Mouse (Mus musculus): ENCODE measurements around the gene Tmem130. TPM values are rescaled to one million over a fixed set of nuclear protein-coding genes. Genes with fewer than 3 reads are reported as not detected.
"Not testable (repeated sequence)": the region's sequence is repeated elsewhere in the genome, so short reads cannot be mapped to it uniquely, and the experiment has no call there.

Tmem130 gene
- total RNA-seq (2021) = under 1 TPM in 1 of 2 experiments, not detected in 1; 0.23 TPM
- long read RNA-seq, experiment 1 = 0 reads
- long read RNA-seq, experiment 2 = 0 reads

GRCm38 (mm10) chr5:144761161-144761868, at the start of gene Tmem130:
TSS of gene Tmem130 (minus strand) at chr5:144761818.
- DNase-seq (ENCODE audit: low spot score in 2 of 2) = no peak

- DNase-seq (ENCODE audit: low spot score in 2 of 2) = no peak
Measured at GRCm38 (mm10) chr5:144806931-144807330, 45.3 kb upstream of the Tmem130 start.

DNA sequence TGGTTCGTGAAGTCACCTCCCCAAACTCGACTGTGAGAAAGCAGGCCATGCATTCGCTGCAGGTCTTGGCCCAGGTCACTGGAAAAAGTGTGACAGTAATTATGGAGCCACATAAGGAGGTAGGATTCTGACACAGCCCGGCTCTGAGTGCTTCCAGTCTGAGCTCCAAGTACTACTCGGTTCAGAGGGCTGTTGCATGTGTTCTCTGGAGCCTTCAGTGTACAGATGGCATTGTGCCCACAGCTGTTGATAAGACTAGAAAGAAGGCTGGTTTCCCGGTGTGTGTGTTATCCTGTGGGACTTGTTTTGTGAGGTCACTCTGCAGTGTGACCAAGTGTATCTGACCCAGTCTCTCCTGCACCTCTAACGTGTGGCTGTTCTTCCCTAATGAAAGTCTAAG, 42.6 kb upstream of the Tmem130 start:
- no peak for DNase-seq (ENCODE audit: low spot score in 2 of 2)

DNA sequence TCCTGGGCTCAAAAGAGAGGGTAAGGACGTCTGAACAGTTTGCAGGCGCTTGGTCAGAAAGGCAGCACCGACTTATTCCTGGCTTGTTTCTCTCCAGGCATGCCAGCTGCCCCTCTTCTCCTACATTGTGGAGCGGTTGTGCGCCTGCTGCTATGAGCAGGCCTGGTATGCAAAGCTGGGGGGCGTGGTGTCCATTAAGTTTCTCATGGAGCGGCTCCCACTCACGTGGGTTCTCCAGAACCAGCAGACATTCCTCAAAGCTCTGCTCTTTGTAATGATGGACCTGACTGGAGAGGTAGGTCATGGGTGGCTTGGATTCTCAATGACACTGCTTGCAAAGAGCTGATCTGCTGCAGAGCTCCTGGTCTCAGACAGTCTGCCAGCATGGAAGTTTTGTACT, 41.4 kb upstream of the Tmem130 start:
- DNase-seq (ENCODE audit: low spot score in 2 of 2) = no peak

DNA sequence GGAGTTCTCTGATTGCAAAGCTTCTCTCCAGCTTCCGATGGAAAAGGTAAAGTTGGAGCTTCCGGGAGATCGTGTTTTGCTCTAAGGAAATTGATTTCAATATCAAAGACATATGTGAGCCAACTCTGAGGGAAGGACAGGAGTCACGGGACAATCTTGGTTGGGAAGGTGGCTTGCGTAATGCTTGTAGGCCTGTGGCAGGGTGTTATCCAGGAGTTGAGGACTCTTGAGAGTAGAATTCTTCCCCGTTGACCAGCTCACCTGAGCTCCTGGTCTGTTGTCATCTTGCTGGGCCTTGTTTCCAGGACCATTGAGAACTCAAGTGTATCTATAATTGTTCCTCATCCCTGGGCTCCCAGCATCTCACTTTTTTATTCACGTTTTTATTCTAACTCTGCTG, 35.5 kb upstream of the Tmem130 start:
- DNase-seq (ENCODE audit: low spot score in 2 of 2) = no peak

DNA sequence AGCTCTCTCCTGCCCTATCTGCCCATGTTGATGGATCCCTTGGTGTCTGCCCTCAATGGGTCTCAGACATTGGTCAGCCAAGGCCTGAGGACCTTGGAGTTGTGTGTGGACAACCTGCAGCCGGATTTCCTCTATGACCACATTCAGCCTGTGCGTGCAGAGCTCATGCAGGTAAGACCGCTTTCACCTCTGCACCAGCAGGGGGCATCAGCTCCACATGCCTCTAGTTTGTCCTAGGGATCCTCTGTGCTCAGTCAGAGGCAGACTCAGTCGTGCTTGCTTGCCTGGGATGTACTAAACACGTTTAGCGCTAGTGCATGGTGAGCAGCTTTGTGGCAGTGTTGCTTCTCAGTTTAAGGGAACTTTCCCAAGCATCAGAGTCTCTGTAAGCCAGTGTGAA, 33.1 kb upstream of the Tmem130 start:
- DNase-seq (ENCODE audit: low spot score in 2 of 2) = no peak

GRCm38 (mm10) chr5:144793374-144793773, 31.8 kb upstream of the Tmem130 start:
- no peak for DNase-seq (ENCODE audit: low spot score in 2 of 2)

GRCm38 (mm10) chr5:144786464-144786863, 24.8 kb upstream of the Tmem130 start:
- DNase-seq (ENCODE audit: low spot score in 2 of 2) = no peak

GRCm38 (mm10) chr5:144780654-144781053, 19.0 kb upstream of the Tmem130 start:
- DNase-seq (ENCODE audit: low spot score in 2 of 2) = no peak

- DNase-seq (ENCODE audit: low spot score in 2 of 2) = no peak
Measured at GRCm38 (mm10) chr5:144773231-144773630, 11.6 kb upstream of the Tmem130 start.

DNA sequence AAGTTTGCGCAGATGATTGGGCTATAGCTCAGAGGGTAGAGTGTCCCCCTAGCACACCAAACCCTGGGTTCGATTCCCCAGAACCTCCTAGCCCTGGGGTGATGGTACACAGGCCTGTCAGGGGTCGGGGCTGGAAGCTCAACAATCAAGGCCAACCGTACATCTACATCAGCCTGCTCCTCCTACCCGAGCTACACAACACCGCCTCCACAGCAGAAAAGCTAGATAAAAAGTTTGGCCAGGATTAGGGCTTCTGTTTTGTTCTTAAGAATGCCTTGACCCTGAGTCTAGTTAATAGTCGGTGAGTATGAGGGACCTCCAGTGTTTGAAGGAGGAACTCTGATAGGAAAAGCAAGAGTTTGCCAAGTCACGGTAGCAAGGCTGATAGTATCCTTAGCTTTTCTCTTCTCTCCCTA, 7.5 kb upstream of the Tmem130 start:
- DNase-seq (ENCODE audit: low spot score in 2 of 2) = no peak

DNA sequence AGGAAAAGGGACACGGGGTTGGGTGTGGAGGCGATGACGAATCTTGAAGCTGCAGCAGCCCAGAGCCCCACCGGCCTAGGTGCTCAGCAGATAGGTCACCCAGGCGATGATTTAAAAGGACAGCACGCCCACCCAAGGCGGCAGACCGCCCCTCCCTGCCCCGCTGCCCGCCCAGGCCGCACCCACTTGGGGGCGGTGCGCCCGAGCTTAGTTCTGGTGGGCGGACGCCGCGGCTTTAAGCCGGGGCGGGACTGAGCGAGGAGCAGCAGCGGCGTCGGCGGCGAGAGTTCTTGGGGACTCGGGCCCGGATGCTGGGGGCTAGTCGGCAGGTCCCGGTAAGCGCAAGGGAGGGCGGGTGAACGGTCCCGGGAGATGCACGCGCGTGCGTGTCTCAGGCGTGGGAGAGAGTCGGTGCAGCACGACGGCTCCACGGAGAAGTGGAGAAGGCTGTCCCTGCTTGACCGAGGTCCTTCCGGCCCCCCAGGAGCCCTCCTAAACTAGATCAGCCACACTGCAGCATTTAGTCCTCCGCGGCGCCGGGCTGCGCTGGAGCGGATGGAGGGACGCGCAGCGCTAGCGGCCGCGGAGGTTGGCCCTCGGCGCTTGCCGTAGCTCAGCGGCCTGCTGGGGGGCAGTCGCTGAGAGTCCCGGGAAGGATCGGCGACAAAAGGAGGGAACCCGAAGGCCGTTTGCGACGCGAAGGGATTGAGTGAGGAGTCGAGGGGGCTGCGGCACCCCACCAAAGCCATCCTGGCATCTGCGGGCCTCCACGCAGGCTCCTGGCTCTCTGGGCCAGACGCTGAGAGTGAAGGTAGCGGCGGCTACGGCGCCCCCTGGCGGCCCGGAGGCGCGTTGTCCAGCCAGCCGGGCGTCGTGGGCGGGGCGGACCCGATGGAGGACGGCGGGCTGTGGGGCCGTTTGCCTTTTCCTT, 6.6 kb upstream of the Tmem130 start:
- peak; percentile 87 to 93 for DNase-seq (ENCODE audit: low spot score in 2 of 2)

- DNase-seq (ENCODE audit: low spot score in 2 of 2) = not testable (repeated sequence)
Measured at GRCm38 (mm10) chr5:144767106-144767798, 5.6 kb upstream of the Tmem130 start, which contains the start of gene Trrap. TSS of gene Trrap (plus strand) at chr5:144767732.

- no peak for DNase-seq (ENCODE audit: low spot score in 2 of 2)
Measured at GRCm38 (mm10) chr5:144766646-144767045, 5.0 kb upstream of the Tmem130 start.

- DNase-seq (ENCODE audit: low spot score in 2 of 2) = no peak
Measured at GRCm38 (mm10) chr5:144766026-144766425, 4.4 kb upstream of the Tmem130 start.

DNA sequence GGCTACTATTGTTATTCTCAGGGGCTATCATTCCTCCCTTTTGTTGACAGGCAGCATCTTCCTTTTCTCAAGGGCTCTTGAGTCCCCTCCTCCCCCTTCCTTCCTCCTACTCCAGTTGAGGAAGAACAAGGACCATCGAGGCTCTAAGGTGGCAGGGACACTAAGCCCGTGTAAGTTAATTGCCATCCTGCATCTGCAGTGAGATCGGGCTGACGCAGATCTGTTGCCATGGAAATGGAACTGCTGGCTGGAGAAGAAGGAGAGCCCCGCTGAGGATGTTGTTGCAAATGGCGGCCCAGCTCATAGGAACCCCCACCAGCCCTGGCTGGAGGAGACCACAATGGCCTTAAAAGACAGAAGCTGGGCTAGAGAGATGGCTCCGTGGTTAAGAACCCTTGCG, 3.2 kb downstream of the Tmem130 start:
- DNase-seq (ENCODE audit: low spot score in 2 of 2) = no peak

- DNase-seq (ENCODE audit: low spot score in 2 of 2) = no peak
Measured at GRCm38 (mm10) chr5:144757402-144757801, 4.2 kb downstream of the Tmem130 start.

DNA sequence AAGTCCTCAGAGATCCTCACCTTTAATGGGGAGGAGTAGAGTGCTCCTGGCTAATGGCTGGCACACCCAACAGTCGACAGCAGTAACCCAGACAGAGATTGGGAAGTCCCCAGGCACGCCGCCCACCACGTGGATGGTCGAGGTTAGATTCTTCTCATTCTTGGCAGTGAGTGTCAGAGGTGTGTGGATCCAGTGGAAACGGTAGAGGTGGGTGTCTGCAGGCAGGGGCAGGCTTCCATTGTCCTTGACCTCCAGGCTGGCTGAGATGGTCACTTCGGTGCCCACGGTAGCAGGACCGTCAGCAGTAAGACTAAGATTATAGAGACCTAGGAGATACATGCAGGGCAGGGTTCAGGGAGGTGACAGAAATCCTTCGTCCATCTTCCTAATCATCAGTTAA, 6.4 kb downstream of the Tmem130 start:
- no peak for DNase-seq (ENCODE audit: low spot score in 2 of 2)

GRCm38 (mm10) chr5:144753041-144753440, 8.6 kb downstream of the Tmem130 start:
- no peak for DNase-seq (ENCODE audit: low spot score in 2 of 2)

DNA sequence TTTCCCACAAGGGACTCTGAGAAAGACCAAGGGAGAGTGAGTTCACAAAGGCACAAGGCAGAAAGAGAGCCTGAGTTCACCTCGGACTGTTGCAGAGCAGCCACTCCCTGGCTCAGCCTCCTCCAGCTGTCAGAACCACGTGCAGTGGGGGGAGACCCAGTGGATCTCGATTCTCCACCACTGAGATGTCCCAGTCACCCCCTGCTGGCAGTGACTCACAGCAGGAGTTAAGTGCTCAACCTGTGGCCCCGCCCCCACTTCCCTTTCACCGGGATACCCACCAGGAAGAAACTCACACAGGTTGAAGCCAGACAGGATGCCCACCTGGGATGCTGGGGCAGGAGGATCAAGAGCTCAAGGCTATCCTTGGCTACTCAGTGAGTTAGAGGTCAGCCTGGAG, 9.2 kb downstream of the Tmem130 start:
- no peak for DNase-seq (ENCODE audit: low spot score in 2 of 2)

DNA sequence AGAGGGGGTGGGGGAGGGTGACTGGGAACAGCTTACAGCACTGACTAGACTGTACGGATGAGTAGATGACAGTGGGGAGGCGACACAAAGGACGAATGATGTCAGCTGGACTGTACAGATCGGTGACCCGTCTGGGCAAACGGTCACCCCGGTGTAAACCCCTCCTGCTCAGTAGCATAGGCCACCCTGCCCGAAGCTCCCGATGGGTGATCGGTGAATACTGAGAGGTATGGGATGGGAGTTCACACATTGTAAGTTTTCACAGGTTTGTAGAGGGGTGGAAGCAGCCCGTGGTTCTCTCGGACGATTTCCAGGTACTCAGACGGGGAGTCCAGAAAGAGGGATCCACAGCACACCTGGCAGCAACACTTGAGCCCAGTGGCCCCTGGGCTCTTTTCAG, 24.5 kb downstream of the Tmem130 start:
- DNase-seq (ENCODE audit: low spot score in 2 of 2) = no peak
